8 mouse cellular contexts compared by ENCODE assay signal in the genomic region with DNA sequence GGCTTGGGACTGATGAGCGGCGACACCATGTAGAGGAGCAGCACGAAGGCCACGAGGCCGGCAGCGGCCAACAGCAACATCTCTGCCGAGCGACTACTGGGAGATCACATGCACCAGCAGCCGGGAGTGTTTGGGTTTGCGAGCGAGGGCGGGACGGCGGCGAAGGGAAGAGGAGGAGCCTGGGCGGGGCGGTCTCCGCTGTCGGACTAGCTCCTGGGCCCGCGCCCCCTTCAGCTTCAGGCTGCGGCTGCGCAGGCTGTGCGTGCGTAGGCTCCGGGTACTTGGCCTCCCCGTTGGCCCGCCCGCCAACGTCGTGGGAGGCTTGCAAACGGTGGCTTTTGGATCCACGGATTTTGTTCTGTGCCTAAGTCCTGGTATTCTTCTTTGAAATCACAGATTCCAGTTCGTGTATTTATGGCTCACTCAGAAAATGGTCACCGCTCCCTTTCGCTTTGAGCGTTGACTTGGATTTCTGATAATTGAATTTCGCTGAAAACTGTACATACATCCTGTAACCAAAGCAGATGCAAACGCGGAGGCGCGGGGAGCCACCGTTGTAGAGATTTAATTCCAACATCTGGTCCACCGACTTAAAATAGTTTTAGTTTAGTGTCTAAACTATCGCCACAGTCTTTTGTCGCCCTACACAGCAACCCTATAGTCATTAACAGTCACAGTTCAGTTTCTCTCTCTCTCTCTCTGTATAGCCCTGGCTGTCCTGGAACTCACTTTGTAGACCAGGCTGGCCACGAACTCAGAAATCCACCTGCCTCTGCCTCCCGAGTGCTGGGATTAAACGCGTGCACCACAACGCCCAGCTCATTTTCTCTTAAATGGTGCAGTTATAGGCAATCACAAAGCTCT. TPM values are rescaled to one million over a fixed set of nuclear protein-coding genes. Genes with fewer than 3 reads are reported as not detected.
DNase-seq lines count a peak whose midpoint lies in the region; ATAC-seq and TF ChIP-seq lines count a peak whose summit lies in the region.

Kdsr (minus strand) TSS at position 156 of the 864 bp plus-strand sequence.

- H3K27me3 ChIP-seq in G1E (ENCODE audit: insufficient read depth, low read length): no peaks in the 10 kb centered on the region
- H3K27me3 ChIP-seq in forebrain, embryonic 16.5 days (replicated peaks; ENCODE audit: control insufficient read depth, insufficient read depth, low read length): no peaks in the 10 kb centered on the region
- H3K27me3 ChIP-seq in lung, embryonic 14.5 days (ENCODE audit: insufficient read depth, low read length): no peaks in the 10 kb centered on the region
- H3K27me3 ChIP-seq in thymus, adult 2 months (ENCODE audit: control insufficient read depth, insufficient read depth, low read length): no peaks in the 10 kb centered on the region

- intact Hi-C loops in heart, postnatal 36 days (cut with DNase I): loop anchor here (2.0 to 5.0 kb wide), 3 partner anchors 37 to 768 kb away; partner anchors contain the start of genes Vps4b and Zcchc2

- ATAC-seq in G1E (ENCODE audit: extremely low read depth, insufficient number of reproducible peaks, low FRiP score, poor library complexity, severe bottlenecking): peak; percentile 86
- peak; percentile 99 for ATAC-seq in forebrain, embryonic 16.5 days
- ATAC-seq in lung, embryonic 14.5 days (ENCODE audit: insufficient read depth): peak; percentile 98

- TF ChIP-seq CTCF in G1E (IDR thresholded peaks at IDR 0.05; ENCODE audit: low read depth, low read length): no peak
- peak; percentile 40 for TF ChIP-seq CTCF in layer of hippocampus, adult 2 months (conservative IDR thresholded peaks at IDR 0.05)
- no peak; the same call in 1 of the 2 replicates for TF ChIP-seq CTCF in lung, embryonic 14.5 days (IDR thresholded peaks at IDR 0.05; ENCODE audit: low read depth)
- no peak for TF ChIP-seq CTCF in olfactory bulb, adult 2 months (IDR thresholded peaks at IDR 0.05; ENCODE audit: insufficient read depth, low read depth, low read length)
- TF ChIP-seq CTCF in thymus, adult 2 months (IDR thresholded peaks at IDR 0.05; ENCODE audit: borderline replicate concordance, control insufficient read depth, extremely low read depth, insufficient read depth, low read length, poor library complexity): 0 out of 2 replicates have a peak, but pooled peaks have one; percentile 55

- peak within 1 kb of the TSS; percentile 85 for H3K4me3 ChIP-seq in G1E (ENCODE audit: low read depth, low read length)
- H3K4me3 ChIP-seq in forebrain, embryonic 16.5 days (replicated peaks; ENCODE audit: low read length): peak within 1 kb of the TSS; percentile 59
- H3K4me3 ChIP-seq in layer of hippocampus, adult 2 months: peak within 1 kb of the TSS; percentile 82
- H3K4me3 ChIP-seq in lung, embryonic 14.5 days (ENCODE audit: low read depth, low read length): peak within 1 kb of the TSS; percentile 71
- H3K4me3 ChIP-seq in olfactory bulb, adult 2 months (ENCODE audit: insufficient read depth, low read depth, low read length): peak within 1 kb of the TSS; percentile 93
- peak within 1 kb of the TSS; percentile 86 for H3K4me3 ChIP-seq in thymus, adult 2 months (ENCODE audit: control insufficient read depth, insufficient read depth, low read length)

- H3K4me1 ChIP-seq in G1E (ENCODE audit: insufficient read depth, low read depth, low read length): peaks cover 32% of the 10 kb centered on the region
- peaks cover 14% of the 10 kb centered on the region for H3K4me1 ChIP-seq in forebrain, embryonic 16.5 days (replicated peaks; ENCODE audit: control insufficient read depth, insufficient read depth, low read length)
- H3K4me1 ChIP-seq in lung, embryonic 14.5 days (ENCODE audit: insufficient read depth): peaks cover 5% of the 10 kb centered on the region; the same call in 1 of the 2 replicates
- peaks cover 9% of the 10 kb centered on the region for H3K4me1 ChIP-seq in olfactory bulb, adult 2 months (ENCODE audit: control insufficient read depth, insufficient read depth, low read length)
- H3K4me1 ChIP-seq in thymus, adult 2 months (replicated peaks; ENCODE audit: control insufficient read depth, insufficient read depth, low read length): peaks cover 10% of the 10 kb centered on the region

- H3K27ac ChIP-seq in forebrain, embryonic 16.5 days (ENCODE audit: low read length): peak within 1 kb of the TSS; percentile 85
- peak within 1 kb of the TSS; percentile 97 for H3K27ac ChIP-seq in layer of hippocampus, adult 2 months
- H3K27ac ChIP-seq in lung, embryonic 14.5 days (ENCODE audit: low read depth): peak within 1 kb of the TSS; percentile 95
- peak within 1 kb of the TSS; percentile 94 for H3K27ac ChIP-seq in olfactory bulb, adult 2 months (ENCODE audit: insufficient read depth, low read depth, low read length)
- peak within 1 kb of the TSS; percentile 27 for H3K27ac ChIP-seq in thymus, adult 2 months (ENCODE audit: control insufficient read depth, insufficient read depth, low read length)

- no peaks in the 10 kb centered on the region for H3K9me3 ChIP-seq in G1E (replicated peaks)
- no peaks in the 10 kb centered on the region for H3K9me3 ChIP-seq in forebrain, embryonic 16.5 days (ENCODE audit: control insufficient read depth, low read length)
- no peaks in the 10 kb centered on the region for H3K9me3 ChIP-seq in lung, embryonic 14.5 days (ENCODE audit: low read depth, low read length)

- peak within 1 kb of the TSS; percentile 77 for H3K9ac ChIP-seq in forebrain, embryonic 16.5 days (replicated peaks; ENCODE audit: low read depth, low read length)
- H3K9ac ChIP-seq in lung, embryonic 14.5 days: peak within 1 kb of the TSS; percentile 69

- H3K36me3 ChIP-seq in G1E (replicated peaks): peaks cover 48% of the 10 kb centered on the region
- H3K36me3 ChIP-seq in forebrain, embryonic 16.5 days (ENCODE audit: control insufficient read depth, insufficient read depth): no peaks in the 10 kb centered on the region
- H3K36me3 ChIP-seq in lung, embryonic 14.5 days (ENCODE audit: insufficient read depth): 0 out of 2 replicates have a peak, but pooled peaks cover 2% of the 10 kb centered on the region
- H3K36me3 ChIP-seq in thymus, adult 2 months (ENCODE audit: control insufficient read depth, insufficient read depth, low read length): no peaks in the 10 kb centered on the region

- peak; percentile 98 for DNase-seq in G1E (ENCODE audit: low spot score)
- peak; percentile 96 to 97 for DNase-seq in cerebellum, adult 18-20 months
- peak; percentile 95 for DNase-seq in heart, postnatal 36 days
- DNase-seq in layer of hippocampus, adult 2 months (ENCODE audit: low spot score in 2 of 2): peak; percentile 98
- DNase-seq in lung, embryonic 14.5 days: peak; percentile 99
- peak; percentile 94 for DNase-seq in thymus, adult 2 months

- H3K4me2 ChIP-seq in forebrain, embryonic 16.5 days (ENCODE audit: low read length): peak within 1 kb of the TSS; percentile 94
- peak within 1 kb of the TSS; percentile 95 for H3K4me2 ChIP-seq in lung, embryonic 14.5 days

- TF ChIP-seq POLR2A in olfactory bulb, adult 2 months (IDR thresholded peaks at IDR 0.05; ENCODE audit: insufficient read depth, low read depth, low read length): peak; percentile 72
- TF ChIP-seq POLR2A in thymus, adult 2 months (IDR thresholded peaks at IDR 0.05; ENCODE audit: control insufficient read depth, extremely low read depth, insufficient read depth, low read length, poor library complexity): peak; percentile 89

- under 1% methylated on average over 51 of the region's 51 CpGs for WGBS in forebrain, embryonic 16.5 days
- WGBS in lung, embryonic 14.5 days: 4% methylated on average over 51 of the region's 51 CpGs
- under 1% methylated on average over 51 of the region's 51 CpGs for WGBS in olfactory bulb, adult 2 months
- WGBS in thymus, adult 2 months: under 1% methylated on average over 51 of the region's 51 CpGs

RNA-seq across cellular contexts. Expression of gene Kdsr, which starts in this region (rescaled TPM):
- total RNA-seq in G1E (2014; fragmentation: Nextera tagmentation) (15.7 and 27.1 TPM in 2 replicates), G1E (2017) (63.9 TPM in 2 replicates)
- 5.9 and 9.3 TPM in 2 replicates for polyA plus RNA-seq in G1E (2012)
- 16.2 and 18.7 TPM in 2 replicates for polyA plus RNA-seq in forebrain, embryonic 16.5 days (2015; fragmentation: Nextera tagmentation; extraction: Ambion mirVana)
- 1 to 10 TPM; 8.4 to 8.6 TPM for total RNA-seq in heart, postnatal 36 days (2021)
- 10 to 100 TPM; 28.1 to 28.9 TPM for total RNA-seq in layer of hippocampus, adult 2 months (2021)
- 15.9 and 16.5 TPM in 2 replicates for polyA plus RNA-seq in lung, embryonic 14.5 days (2014; fragmentation: Nextera tagmentation; extraction: Ambion mirVana)
- not detected in 2 replicates for polyA plus RNA-seq in olfactory bulb, adult 2 months (2012; ENCODE audit: insufficient read depth, insufficient read length, low replicate concordance, missing spikeins)
- 12.3 and 17.1 TPM in 2 replicates for polyA plus RNA-seq in thymus, adult 2 months (2012; rRNA removed)

Comparison
In these comparisons a context has a peak if more than half of its experiments do, and no peak if none do; other contexts are left out.
1. Peak in every context shown above with its lines: DNase-seq, ATAC-seq, H3K4me3 ChIP-seq and H3K27ac ChIP-seq.
2. CTCF ChIP-seq: peak in layer of hippocampus, adult 2 months (single experiment) and thymus, adult 2 months (single experiment); none in G1E (single experiment), lung, embryonic 14.5 days (single experiment) and olfactory bulb, adult 2 months (single experiment).
3. H3K27ac ChIP-seq: peak in every context shown above with its lines; median percentile 97 in layer of hippocampus, adult 2 months; 95 in lung, embryonic 14.5 days; 94 in olfactory bulb, adult 2 months; 85 in forebrain, embryonic 16.5 days; 27 in thymus, adult 2 months.